Mouse (Mus musculus) intestine, postnatal 0 days (tissue): ENCODE results near the gene Ccr2. TPM values are rescaled to one million over a fixed set of nuclear protein-coding genes. Genes with fewer than 3 reads are reported as not detected.

Experiments
- ATAC-seq: fragments of 200-750 bp; cut with Nextera tagmentation; 2 replicates; pipeline ENCODE4 v1.8.0; 2017; ENCODE audit warnings: mild to moderate bottlenecking, moderate TSS enrichment, moderate library complexity
- H3K27ac ChIP-seq: fragments of 300-500 bp; sonication (generic); 2 replicates; pipeline ENCODE4 v1.5.1; 2014; ENCODE audit warnings: mild to moderate bottlenecking, low read depth, low read length, moderate library complexity
- H3K27me3 ChIP-seq: fragments of 300-500 bp; sonication (generic); replicated peaks from 2 replicates; pipeline ENCODE4 v1.6.1; 2014; ENCODE audit warnings: low read length, mixed read lengths; ENCODE audit not compliant: control insufficient read depth, insufficient read depth
- H3K36me3 ChIP-seq: fragments of 300-500 bp; sonication (generic); 2 replicates; pipeline ENCODE4 v1.6.1; 2014; ENCODE audit warnings: mild to moderate bottlenecking, moderate library complexity; ENCODE audit not compliant: control insufficient read depth, insufficient read depth
- H3K4me1 ChIP-seq: fragments of 300-500 bp; sonication (generic); replicated peaks from 2 replicates; pipeline ENCODE4 v1.6.1; 2014; ENCODE audit warnings: antibody characterized with exemption, low read length, mixed read lengths; ENCODE audit not compliant: control insufficient read depth, insufficient read depth
- H3K4me2 ChIP-seq: fragments of 300-500 bp; sonication (generic); replicated peaks from 2 replicates; pipeline ENCODE4 v1.6.1; 2014; ENCODE audit warnings: low read depth, mild to moderate bottlenecking, moderate library complexity
- H3K4me3 ChIP-seq: fragments of 300-500 bp; sonication (generic); 2 replicates; pipeline ENCODE4 v1.5.1; 2014; ENCODE audit warnings: low read depth, low read length
- H3K9ac ChIP-seq: fragments of 300-500 bp; sonication (generic); 2 replicates; pipeline ENCODE4 v1.6.1; 2014; ENCODE audit warnings: mild to moderate bottlenecking, low read depth, low read length
- H3K9me3 ChIP-seq: fragments of 300-500 bp; sonication (generic); 2 replicates; pipeline ENCODE4 v1.6.1; 2016; ENCODE audit warnings: mixed run types; ENCODE audit not compliant: control insufficient read depth
- CTCF ChIP-seq: sonication (generic); IDR thresholded peaks from 2 replicates; pipeline ENCODE4 v1.5.1; 2016; ENCODE audit warnings: low read depth, mild to moderate bottlenecking, control low read depth, antibody characterized with exemption, moderate library complexity
- WGBS: fragments of 180-500 bp; shearing (Covaris S2); extraction: QIAGEN DNeasy Blood & Tissue Kit; methylation state at CpG from one replicate; pipeline ENCODE4 v1.1.7; 2014; 5-methylcytosine and 5-hydroxymethylcytosine counted together
- polyA plus RNA-seq: library from polyadenylated mRNA; unstranded; fragments of >200 nt; fragmentation: Nextera tagmentation; extraction: Ambion mirVana; gene quantifications from 2 replicates; pipeline ENCODE4 v1.2.1, GENCODE M21; 2015

Gene Ccr2
- polyA plus RNA-seq, 1 experiment from 2014 or later, result 1.2 TPM

DNA sequence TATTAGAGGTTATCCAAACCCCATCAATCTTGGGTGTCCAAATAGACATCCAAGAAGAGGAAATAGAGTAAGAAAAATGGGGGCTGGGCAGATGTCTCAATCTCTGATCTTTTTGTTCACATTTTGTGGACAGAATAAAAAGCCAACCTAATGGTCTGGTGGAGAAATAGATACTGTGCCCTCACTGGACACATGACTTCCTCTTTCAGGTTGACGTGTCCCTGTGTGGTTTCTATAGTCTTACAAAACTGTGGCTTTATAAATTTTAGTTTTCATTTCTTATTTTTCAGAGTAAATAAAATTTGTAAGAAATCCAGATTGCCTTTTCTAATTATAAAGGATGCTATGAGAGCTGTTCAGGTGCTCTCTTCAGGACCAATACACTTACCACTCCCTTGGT lies 41.9 kb downstream of the Ccr2 start:
- TF ChIP-seq CTCF, result no peak
- Histone ChIP-seq H3K27ac (no peak overlapping the region), H3K9ac (no peak overlapping the region), H3K4me3 (no peak overlapping the region), H3K27me3 (no peaks in the 10 kb centered on the region), H3K9me3 (no peaks in the 10 kb centered on the region), H3K36me3 (no peaks in the 10 kb centered on the region), H3K4me2 (no peak overlapping the region), H3K4me1 (no peaks in the 10 kb centered on the region)
- WGBS, result 88% methylated on average over 1 of the region's 1 CpGs
- no peak for ATAC-seq

DNA sequence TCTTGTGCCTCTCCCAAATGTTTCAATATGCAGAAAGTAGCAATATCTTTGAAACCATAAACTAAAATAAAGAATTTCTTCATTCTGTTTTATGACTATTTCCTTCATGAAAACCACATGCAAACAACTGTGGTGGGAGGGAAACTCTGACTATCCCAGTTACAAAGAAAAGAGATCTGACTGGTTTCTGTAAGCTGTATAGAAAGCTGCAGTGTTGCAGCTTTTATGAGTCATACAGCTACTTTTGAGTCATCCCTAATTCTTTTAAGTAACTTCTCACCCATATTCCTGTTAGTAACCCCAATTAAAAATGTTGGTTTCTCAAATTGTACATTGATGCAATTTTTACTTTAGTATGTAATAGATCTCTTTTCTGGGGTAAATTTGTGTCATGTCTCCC lies 44.6 kb downstream of the Ccr2 start:
- Histone ChIP-seq H3K27me3 (no peaks in the 10 kb centered on the region), H3K9me3 (no peaks in the 10 kb centered on the region), H3K9ac (no peak overlapping the region), H3K27ac (no peak overlapping the region), H3K36me3 (no peaks in the 10 kb centered on the region), H3K4me1 (no peaks in the 10 kb centered on the region), H3K4me2 (no peak overlapping the region), H3K4me3 (no peak overlapping the region)
- no peak for TF ChIP-seq CTCF
- ATAC-seq, result no peak

Other genes with a start within 250 kb of the Ccr2 start
- 0.05 TPM in 2 replicates for gene Xcr1, start 239.9 kb upstream of the Ccr2 start, polyA plus RNA-seq
- 4.4 and 4.9 TPM in 2 replicates for gene Ccr1, start 133.3 kb upstream of the Ccr2 start, polyA plus RNA-seq
- not detected in 2 replicates for gene Ccr1l1, start 123.5 kb upstream of the Ccr2 start, polyA plus RNA-seq
- gene Ccr3, start 80.0 kb upstream of the Ccr2 start, polyA plus RNA-seq, result 0.05 and 0.10 TPM in 2 replicates
- gene Ccr5, start 19.6 kb downstream of the Ccr2 start, polyA plus RNA-seq, result 0.74 and 1.1 TPM in 2 replicates
- gene 2010315B03Rik, start 210.7 kb downstream of the Ccr2 start, polyA plus RNA-seq, result 18.5 and 19.8 TPM in 2 replicates